Mouse (Mus musculus) liver, adult 2 months (tissue): Measurements from ENCODE around the gene Itgad. TPM values are rescaled to one million over a fixed set of nuclear protein-coding genes. Genes with fewer than 3 reads are reported as not detected.

Source experiments
- DNase-seq: peaks from one replicate; pipeline ENCODE4 v3.0.0-alpha.2; 2011; ENCODE audit warnings: low read depth, low spot score; ENCODE audit errors: extremely low read depth
- H3K27ac ChIP-seq: fragments of 200-500 bp; replicated peaks from 2 replicates; pipeline ENCODE4 v1.5.1; 2012; ENCODE audit warnings: low read depth, mild to moderate bottlenecking, control low read depth, inconsistent platforms, low read length; ENCODE audit not compliant: insufficient read depth
- H3K27me3 ChIP-seq: fragments of 200-500 bp; 2 replicates; pipeline ENCODE4 v1.6.1; 2012; ENCODE audit warnings: mild to moderate bottlenecking, moderate library complexity, low read length, inconsistent platforms; ENCODE audit not compliant: control insufficient read depth, insufficient read depth
- H3K36me3 ChIP-seq: fragments of 200-500 bp; 2 replicates; pipeline ENCODE4 v1.6.1; 2012; ENCODE audit warnings: low read length, inconsistent platforms; ENCODE audit not compliant: control insufficient read depth, insufficient read depth
- H3K4me1 ChIP-seq: fragments of 200-500 bp; 2 replicates; pipeline ENCODE4 v1.6.1; 2011; ENCODE audit warnings: low read length; ENCODE audit not compliant: control insufficient read depth, insufficient read depth
- H3K4me3 ChIP-seq: fragments of 200-500 bp; 2 replicates; pipeline ENCODE4 v1.5.1; 2011; ENCODE audit warnings: low read depth, mild to moderate bottlenecking, control low read depth, low read length, moderate library complexity; ENCODE audit not compliant: insufficient read depth
- H3K79me2 ChIP-seq: fragments of 200-500 bp; 2 replicates; pipeline ENCODE4 v1.6.1; 2012; ENCODE audit warnings: inconsistent platforms, mild to moderate bottlenecking, low read length, moderate library complexity; ENCODE audit not compliant: control insufficient read depth, insufficient read depth
- H3K9ac ChIP-seq: fragments of 200-500 bp; 2 replicates; pipeline ENCODE4 v1.6.1; 2012; ENCODE audit warnings: low read depth, mild to moderate bottlenecking, control low read depth, inconsistent platforms, low read length
- CTCF ChIP-seq: fragments of 200-500 bp; IDR thresholded peaks from 2 replicates; pipeline ENCODE4 v1.5.1; 2011; ENCODE audit warnings: low read depth, low read length, control low read depth
- POLR2A ChIP-seq: fragments of 200-500 bp; IDR thresholded peaks from 2 replicates; pipeline ENCODE4 v1.6.1; 2011; ENCODE audit warnings: low read length, control low read depth; ENCODE audit not compliant: insufficient read depth; ENCODE audit errors: extremely low read depth
- WGBS: fragments of 180-500 bp; shearing (Covaris S2); methylation state at CpG from one replicate; pipeline ENCODE4 v1.1.7; 2018; 5-methylcytosine and 5-hydroxymethylcytosine counted together
- polyA plus RNA-seq: library from polyadenylated mRNA; depleted of rRNA; stranded (reverse); fragments of >200 nt; gene quantifications from 2 replicates; pipeline ENCODE4 v1.2.3, GENCODE M21; 2012
- total RNA-seq: library from RNA; depleted of rRNA; stranded (reverse); fragments of >200 nt; gene quantifications from 2 replicates; pipeline ENCODE4 v1.2.3, GENCODE M21; 2014

Itgad gene
- total and polyA plus RNA-seq, 2 experiments = 0.02 to 0.09 TPM

GRCm38 (mm10) chr7:128164001-128164400 lies 9.8 kb downstream of the Itgad start:
- Histone ChIP-seq H3K27ac (no peak overlapping the region), H3K36me3 (no peaks in the 10 kb centered on the region), H3K27me3 (no peaks in the 10 kb centered on the region), H3K4me1 (no peaks in the 10 kb centered on the region), H3K4me3 (no peak overlapping the region), H3K9ac (no peak overlapping the region), H3K79me2 (no peaks in the 10 kb centered on the region)
- no peak for TF ChIP-seq POLR2A
- 95% methylated on average over 4 of the region's 4 CpGs for WGBS
- no peak for DNase-seq

DNA sequence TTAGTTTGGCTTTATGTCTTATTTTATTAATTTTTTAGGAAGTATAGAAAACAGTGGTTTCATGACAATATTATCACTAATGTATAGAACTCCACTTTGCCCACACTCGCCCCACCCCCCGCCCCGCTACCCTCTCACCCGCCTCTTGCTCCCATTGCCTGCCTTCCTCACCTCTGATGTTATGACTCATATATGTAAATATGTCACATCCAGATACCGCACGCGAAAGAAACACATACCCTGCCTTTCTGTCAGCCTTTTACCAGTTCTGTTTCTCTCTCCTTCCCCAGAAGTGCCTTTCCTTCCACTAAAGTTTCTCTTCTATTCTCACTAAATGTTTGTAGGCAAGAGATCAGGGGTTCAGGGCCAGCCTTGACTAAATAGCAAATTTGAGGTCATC lies 12.2 kb downstream of the Itgad start:
- H3K4me3 ChIP-seq = no peak overlapping the region
- DNase-seq = no peak
- H3K36me3 ChIP-seq = no peaks in the 10 kb centered on the region
- no peak overlapping the region for H3K27ac ChIP-seq
- no peaks in the 10 kb centered on the region for H3K79me2 ChIP-seq
- no peaks in the 10 kb centered on the region for H3K4me1 ChIP-seq
- no peak overlapping the region for H3K9ac ChIP-seq
- WGBS = 89% methylated on average over 7 of the region's 7 CpGs
- TF ChIP-seq POLR2A = no peak
- TF ChIP-seq CTCF = no peak
- H3K27me3 ChIP-seq = no peaks in the 10 kb centered on the region

DNA sequence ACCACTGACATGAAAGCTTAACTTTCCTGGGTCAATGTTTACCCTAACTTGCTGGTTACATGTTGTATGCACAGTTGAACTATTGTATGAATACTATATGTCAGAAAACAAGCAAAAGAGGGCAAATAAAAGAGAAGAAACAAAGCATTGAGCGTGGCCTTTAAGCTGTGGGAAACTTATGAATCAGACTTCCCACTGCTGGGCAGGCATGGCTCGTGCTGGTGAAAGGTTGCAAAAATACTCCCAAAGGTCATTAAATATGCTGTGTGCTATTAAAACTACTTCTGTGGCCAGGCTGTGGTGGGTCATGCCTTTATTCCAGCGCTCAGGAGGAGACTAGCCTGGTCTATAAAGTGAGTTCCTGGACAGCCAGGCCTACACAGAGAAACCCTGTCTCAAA lies 15.8 kb downstream of the Itgad start:
- TF ChIP-seq CTCF = no peak
- no peak for TF ChIP-seq POLR2A
- Histone ChIP-seq H3K4me1 (no peaks in the 10 kb centered on the region), H3K9ac (no peak overlapping the region), H3K4me3 (no peak overlapping the region), H3K27ac (no peak overlapping the region), H3K79me2 (no peaks in the 10 kb centered on the region), H3K36me3 (no peaks in the 10 kb centered on the region), H3K27me3 (no peaks in the 10 kb centered on the region)
- WGBS = 88% methylated on average over 3 of the region's 3 CpGs
- no peak for DNase-seq

GRCm38 (mm10) chr7:128178385-128178784 lies 24.2 kb downstream of the Itgad start:
- H3K79me2 ChIP-seq = no peaks in the 10 kb centered on the region
- no peaks in the 10 kb centered on the region for H3K36me3 ChIP-seq
- no peak overlapping the region for H3K9ac ChIP-seq
- no peak for DNase-seq
- H3K4me1 ChIP-seq = no peaks in the 10 kb centered on the region
- no peak overlapping the region for H3K4me3 ChIP-seq
- no peak overlapping the region for H3K27ac ChIP-seq
- no peaks in the 10 kb centered on the region for H3K27me3 ChIP-seq
- TF ChIP-seq CTCF (no peak), POLR2A (no peak)
- WGBS = 71% methylated on average over 2 of the region's 2 CpGs

- H3K4me1 ChIP-seq = no peaks in the 10 kb centered on the region
- H3K27ac ChIP-seq = no peak overlapping the region
- H3K27me3 ChIP-seq = no peaks in the 10 kb centered on the region
- TF ChIP-seq CTCF (no peak), POLR2A (no peak)
- no peak for DNase-seq
- H3K4me3 ChIP-seq = no peak overlapping the region
- 77% methylated on average over 7 of the region's 7 CpGs for WGBS
- no peaks in the 10 kb centered on the region for H3K36me3 ChIP-seq
- H3K9ac ChIP-seq = no peak overlapping the region
- H3K79me2 ChIP-seq = no peaks in the 10 kb centered on the region
Measured at GRCm38 (mm10) chr7:128180126-128180525, 25.9 kb downstream of the Itgad start.

DNA sequence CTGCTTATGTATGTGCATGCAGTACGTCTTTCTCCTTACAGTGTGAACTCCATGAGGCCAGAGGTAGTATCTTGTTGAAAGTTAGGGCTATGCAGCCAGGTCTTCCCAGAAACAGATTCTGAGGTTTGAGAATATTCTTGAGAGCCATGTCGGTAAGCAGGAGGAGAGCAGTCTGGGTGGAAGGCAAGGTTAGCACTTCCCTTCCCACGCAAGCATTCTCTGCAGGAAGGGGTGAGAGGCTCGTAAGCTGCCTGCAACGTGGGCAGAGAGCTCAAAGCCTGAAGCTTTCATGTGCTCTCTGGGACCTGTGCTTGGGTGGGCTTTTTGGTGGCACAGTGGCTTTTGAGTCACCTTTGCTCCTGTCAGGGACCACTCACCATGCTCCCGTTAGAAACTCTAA lies 26.4 kb downstream of the Itgad start:
- Histone ChIP-seq H3K27ac (no peak overlapping the region), H3K9ac (no peak overlapping the region), H3K4me3 (no peak overlapping the region), H3K27me3 (no peaks in the 10 kb centered on the region), H3K79me2 (no peaks in the 10 kb centered on the region), H3K36me3 (no peaks in the 10 kb centered on the region), H3K4me1 (no peaks in the 10 kb centered on the region)
- no peak for DNase-seq
- 68% methylated on average over 6 of the region's 6 CpGs for WGBS
- TF ChIP-seq CTCF (no peak), POLR2A (no peak)
